Mouse (Mus musculus) gastrocnemius, adult 8-10 months (tissue): ENCODE data around the gene Vmn2r8. TPM values are rescaled to one million over a fixed set of nuclear protein-coding genes. Genes with fewer than 3 reads are reported as not detected.
"Not testable (repeated sequence)": the region's sequence is repeated elsewhere in the genome, so short reads cannot be mapped to it uniquely, and the experiment has no call there.

Experiments
- DNase-seq, 2 experiments: peaks; one replicate each; pipeline ENCODE4 v3.0.0; 2022; ENCODE audit warnings: low spot score in 2 of 2
- total RNA-seq, 4 experiments: library from RNA; stranded (reverse); gene quantifications; 2 replicates each; pipeline ENCODE4 v1.2.4; 2022

Vmn2r8 gene
- total RNA-seq: not detected

- DNase-seq: not testable (repeated sequence)
Measured at GRCm38 (mm10) chr5:108808750-108809149, at the start of gene Vmn2r8. Gene Vmn2r8, minus strand, starts transcription at chr5:108808850.

GRCm38 (mm10) chr5:108852501-108852900, 43.9 kb upstream of the Vmn2r8 start, which contains the start of gene Vmn2r9:
Gene Vmn2r9, minus strand, starts transcription at chr5:108852601.
- not testable (repeated sequence) for DNase-seq

- DNase-seq: no peak
Measured at GRCm38 (mm10) chr5:108849466-108849865, 40.8 kb upstream of the Vmn2r8 start.

- no peak for DNase-seq
Measured at GRCm38 (mm10) chr5:108836156-108836555, 27.5 kb upstream of the Vmn2r8 start.

- DNase-seq: no peak
Measured at GRCm38 (mm10) chr5:108823276-108823675, 14.6 kb upstream of the Vmn2r8 start.

GRCm38 (mm10) chr5:108803646-108804045, 5.0 kb downstream of the Vmn2r8 start:
- no peak for DNase-seq

GRCm38 (mm10) chr5:108795263-108795662, 13.4 kb downstream of the Vmn2r8 start, which contains the start of gene Tmed11:
Gene Tmed11, minus strand, starts transcription at chr5:108795363.
- not testable (repeated sequence) for DNase-seq

GRCm38 (mm10) chr5:108790385-108790784, 18.3 kb downstream of the Vmn2r8 start:
- not testable (repeated sequence) for DNase-seq

- no peak for DNase-seq
Measured at GRCm38 (mm10) chr5:108774630-108775306, 33.9 kb downstream of the Vmn2r8 start, which contains the start of gene Rnf212. Gene Rnf212, minus strand, starts transcription at chr5:108774982.

GRCm38 (mm10) chr5:108760002-108760401, 48.6 kb downstream of the Vmn2r8 start:
- no peak for DNase-seq

- no peak for DNase-seq
Measured at GRCm38 (mm10) chr5:108758396-108758795, 50.3 kb downstream of the Vmn2r8 start.

- not testable (repeated sequence) for DNase-seq
Measured at GRCm38 (mm10) chr5:108751258-108751657, 57.4 kb downstream of the Vmn2r8 start.

- no peak for DNase-seq
Measured at GRCm38 (mm10) chr5:108750328-108751210, 58.1 kb downstream of the Vmn2r8 start.

GRCm38 (mm10) chr5:108744629-108745028, 64.0 kb downstream of the Vmn2r8 start:
- no peak for DNase-seq

GRCm38 (mm10) chr5:108743856-108744255, 64.8 kb downstream of the Vmn2r8 start:
- DNase-seq: no peak

GRCm38 (mm10) chr5:108742596-108742995, 66.1 kb downstream of the Vmn2r8 start:
- no peak for DNase-seq

- DNase-seq: no peak
Measured at GRCm38 (mm10) chr5:108741844-108742243, 66.8 kb downstream of the Vmn2r8 start.

Other genes with a start within 250 kb of the Vmn2r8 start
- gene Gak, start 179.1 kb downstream of the Vmn2r8 start, total RNA-seq: 10 to 100 TPM in 2 of 4 experiments, 1 to 10 TPM in 2; 9.3 to 12.6 (median 10.3) TPM
- 1 to 10 TPM; 6.9 to 9.2 (median 8.0) TPM for gene Tmem175, start 179.1 kb downstream of the Vmn2r8 start, total RNA-seq
- gene Idua, start 148.5 kb downstream of the Vmn2r8 start, total RNA-seq: 1 to 10 TPM; 8.3 to 9.8 (median 9.2) TPM
- gene Dgkq, start 139.2 kb downstream of the Vmn2r8 start, total RNA-seq: 1 to 10 TPM; 2.6 to 4.6 (median 3.1) TPM
- gene Slc26a1, start 133.3 kb downstream of the Vmn2r8 start, total RNA-seq: not detected
- 10 to 100 TPM; 23.6 to 25.6 (median 24.4) TPM for gene Fgfrl1, start 116.5 kb downstream of the Vmn2r8 start, total RNA-seq
- not detected for gene Rnf212, start 33.9 kb downstream of the Vmn2r8 start, total RNA-seq
- gene Tmed11, start 13.5 kb downstream of the Vmn2r8 start, total RNA-seq: not detected
- not detected for gene Vmn2r9, start 43.8 kb upstream of the Vmn2r8 start, total RNA-seq
- gene Vmn2r10, start 197.7 kb upstream of the Vmn2r8 start, total RNA-seq: not detected